Mouse (Mus musculus) liver, adult 2 months (tissue): Measurements from ENCODE around the gene S100a9.

Source experiments
- CTCF ChIP-seq: fragments of 200-500 bp; IDR thresholded peaks from 2 replicates; pipeline ENCODE4 v1.5.1; 2011; ENCODE audit warnings: low read depth, low read length, control low read depth
- POLR2A ChIP-seq: fragments of 200-500 bp; IDR thresholded peaks from 2 replicates; pipeline ENCODE4 v1.6.1; 2011; ENCODE audit warnings: low read length, control low read depth; ENCODE audit not compliant: insufficient read depth; ENCODE audit errors: extremely low read depth

- TF ChIP-seq CTCF (0 out of 2 replicates have a peak, but pooled peaks have one; percentile 25), POLR2A (no peak)
These were observed 13.1 kb upstream of the S100a9 start for GRCm38 (mm10) chr3:90708523-90709202.
